Mouse (Mus musculus): ENCODE results near the gene Actn4. TPM values are rescaled to one million over a fixed set of nuclear protein-coding genes. Genes with fewer than 3 reads are reported as not detected.

Gene Actn4
- polyA plus RNA-seq, 1 experiment from 2014 or later: 109 TPM

GRCm38 (mm10) chr7:28865481-28866300 is 96.4 kb downstream of the Actn4 start:
- Histone ChIP-seq H3K9me3 (ENCODE audit: control insufficient read depth, low read length) (no peaks in the 10 kb centered on the region), H3K4me1 (ENCODE audit: control insufficient read depth, insufficient read depth, low read length) (no peaks in the 10 kb centered on the region), H3K27ac (ENCODE audit: low read depth, low read length) (no peak overlapping the region), H3K27me3 (ENCODE audit: control insufficient read depth, insufficient read depth, low read length) (no peaks in the 10 kb centered on the region), H3K4me3 (ENCODE audit: low read depth, low read length) (peak overlapping the region; percentile 17), H3K9ac (replicated peaks; ENCODE audit: low read depth, low read length) (0 out of 2 replicates have a peak overlapping the region, but pooled peaks have one; percentile 28), H3K4me2 (ENCODE audit: low read depth, low read length) (peak overlapping the region; percentile 51), H3K36me3 (ENCODE audit: control insufficient read depth, insufficient read depth, low read length) (no peaks in the 10 kb centered on the region)
- 46% methylated on average over 33 of the region's 33 CpGs for WGBS
- peak; percentile 82 for ATAC-seq (ENCODE audit: low read depth)

GRCm38 (mm10) chr7:28864288-28864750 is 97.8 kb downstream of the Actn4 start:
- 50% methylated on average over 9 of the region's 9 CpGs for WGBS
- H3K27ac ChIP-seq (ENCODE audit: low read depth, low read length): no peak overlapping the region
- no peak overlapping the region; the same call in 1 of the 2 replicates for H3K4me2 ChIP-seq (ENCODE audit: low read depth, low read length)
- H3K27me3 ChIP-seq (ENCODE audit: control insufficient read depth, insufficient read depth, low read length): no peaks in the 10 kb centered on the region
- H3K4me3 ChIP-seq (ENCODE audit: low read depth, low read length): no peak overlapping the region
- no peaks in the 10 kb centered on the region for H3K9me3 ChIP-seq (ENCODE audit: control insufficient read depth, low read length)
- no peaks in the 10 kb centered on the region for H3K36me3 ChIP-seq (ENCODE audit: control insufficient read depth, insufficient read depth, low read length)
- H3K9ac ChIP-seq (replicated peaks; ENCODE audit: low read depth, low read length): no peak overlapping the region
- ATAC-seq (ENCODE audit: low read depth): 0 out of 2 replicates have a peak, but pooled peaks have one; percentile 38
- H3K4me1 ChIP-seq (ENCODE audit: control insufficient read depth, insufficient read depth, low read length): no peaks in the 10 kb centered on the region

DNA sequence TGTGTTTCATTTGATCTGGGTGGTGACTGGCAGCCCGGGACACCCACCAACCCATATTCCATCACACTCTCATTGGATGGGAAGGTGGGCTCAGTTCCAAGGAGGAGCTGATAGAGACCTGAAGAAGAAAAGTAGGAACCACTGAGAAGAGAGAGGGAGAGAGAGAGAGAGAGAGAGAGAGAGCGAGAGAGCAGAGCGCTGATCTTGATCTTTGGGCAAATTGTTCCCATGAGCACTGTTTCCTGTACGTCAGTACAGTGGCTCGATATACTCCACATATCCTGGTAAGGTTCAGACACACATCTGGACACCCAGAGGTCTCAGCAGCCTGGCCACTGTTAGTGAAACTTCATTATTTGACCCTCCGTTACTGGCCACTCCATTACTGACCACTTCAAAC is 98.6 kb downstream of the Actn4 start, which contains the start of gene Lgals7:
TSS of gene Lgals7 (plus strand) at position 314 of the 400 bp plus-strand sequence.
- H3K4me1 ChIP-seq (ENCODE audit: control insufficient read depth, insufficient read depth, low read length): no peaks in the 10 kb centered on the region
- no peak within 1 kb of the TSS; the same call in 1 of the 2 replicates for H3K4me2 ChIP-seq (ENCODE audit: low read depth, low read length)
- H3K27me3 ChIP-seq (ENCODE audit: control insufficient read depth, insufficient read depth, low read length): no peaks in the 10 kb centered on the region
- no peak within 1 kb of the TSS for H3K4me3 ChIP-seq (ENCODE audit: low read depth, low read length)
- no peaks in the 10 kb centered on the region for H3K36me3 ChIP-seq (ENCODE audit: control insufficient read depth, insufficient read depth, low read length)
- no peaks in the 10 kb centered on the region for H3K9me3 ChIP-seq (ENCODE audit: control insufficient read depth, low read length)
- ATAC-seq (ENCODE audit: low read depth): no peak
- WGBS: 75% methylated on average over 6 of the region's 6 CpGs
- no peak within 1 kb of the TSS for H3K9ac ChIP-seq (replicated peaks; ENCODE audit: low read depth, low read length)
- H3K27ac ChIP-seq (ENCODE audit: low read depth, low read length): no peak within 1 kb of the TSS

- no peaks in the 10 kb centered on the region for H3K36me3 ChIP-seq (ENCODE audit: control insufficient read depth, insufficient read depth, low read length)
- H3K4me1 ChIP-seq (ENCODE audit: control insufficient read depth, insufficient read depth, low read length): no peaks in the 10 kb centered on the region
- ATAC-seq (ENCODE audit: low read depth): no peak
- H3K9me3 ChIP-seq (ENCODE audit: control insufficient read depth, low read length): no peaks in the 10 kb centered on the region
- H3K9ac ChIP-seq (replicated peaks; ENCODE audit: low read depth, low read length): no peak overlapping the region
- 84% methylated on average over 15 of the region's 15 CpGs for WGBS
- H3K27ac ChIP-seq (ENCODE audit: low read depth, low read length): no peak overlapping the region
- H3K27me3 ChIP-seq (ENCODE audit: control insufficient read depth, insufficient read depth, low read length): no peaks in the 10 kb centered on the region
- H3K4me2 ChIP-seq (ENCODE audit: low read depth, low read length): no peak overlapping the region
- H3K4me3 ChIP-seq (ENCODE audit: low read depth, low read length): no peak overlapping the region
Observed at GRCm38 (mm10) chr7:28862817-28863499, 99.2 kb downstream of the Actn4 start.

DNA sequence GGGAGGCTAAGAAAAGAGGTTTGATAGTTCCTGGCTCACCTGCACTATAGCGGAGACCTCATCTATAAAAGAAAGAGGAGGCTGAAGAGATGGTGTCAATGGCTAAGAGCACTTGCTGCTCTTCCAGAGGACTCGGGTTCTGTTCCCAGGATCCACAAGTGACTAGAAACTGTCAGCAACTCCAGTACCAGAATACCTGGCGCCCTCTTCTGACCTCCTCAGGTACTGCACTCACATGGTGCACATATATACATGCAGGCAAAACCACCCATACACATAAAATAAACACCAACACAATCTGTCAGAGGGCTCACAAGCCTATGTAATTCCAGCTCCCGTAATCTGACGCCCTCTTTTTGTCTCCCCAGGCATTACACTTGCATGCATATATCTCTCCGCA is 101.2 kb downstream of the Actn4 start:
- WGBS: 89% methylated on average over 6 of the region's 6 CpGs

GRCm38 (mm10) chr7:28859953-28860352 is 102.2 kb downstream of the Actn4 start:
- Histone ChIP-seq H3K4me2 (ENCODE audit: low read depth, low read length) (no peak overlapping the region), H3K36me3 (ENCODE audit: control insufficient read depth, insufficient read depth, low read length) (no peaks in the 10 kb centered on the region), H3K27ac (ENCODE audit: low read depth, low read length) (no peak overlapping the region), H3K27me3 (ENCODE audit: control insufficient read depth, insufficient read depth, low read length) (no peaks in the 10 kb centered on the region), H3K9me3 (ENCODE audit: control insufficient read depth, low read length) (no peaks in the 10 kb centered on the region), H3K4me1 (ENCODE audit: control insufficient read depth, insufficient read depth, low read length) (no peaks in the 10 kb centered on the region), H3K9ac (replicated peaks; ENCODE audit: low read depth, low read length) (no peak overlapping the region), H3K4me3 (ENCODE audit: low read depth, low read length) (no peak overlapping the region)
- 90% methylated on average over 2 of the region's 2 CpGs for WGBS
- no peak for ATAC-seq (ENCODE audit: low read depth)

More for the DNA sequence above, 101.2 kb downstream of the Actn4 start:
- Histone ChIP-seq H3K9me3 (ENCODE audit: control insufficient read depth, low read length) (no peaks in the 10 kb centered on the region), H3K27ac (ENCODE audit: low read depth, low read length) (no peak overlapping the region), H3K4me1 (ENCODE audit: control insufficient read depth, insufficient read depth, low read length) (no peaks in the 10 kb centered on the region), H3K4me2 (ENCODE audit: low read depth, low read length) (no peak overlapping the region), H3K4me3 (ENCODE audit: low read depth, low read length) (no peak overlapping the region), H3K27me3 (ENCODE audit: control insufficient read depth, insufficient read depth, low read length) (no peaks in the 10 kb centered on the region), H3K9ac (replicated peaks; ENCODE audit: low read depth, low read length) (no peak overlapping the region), H3K36me3 (ENCODE audit: control insufficient read depth, insufficient read depth, low read length) (no peaks in the 10 kb centered on the region)
- ATAC-seq (ENCODE audit: low read depth): no peak

DNA sequence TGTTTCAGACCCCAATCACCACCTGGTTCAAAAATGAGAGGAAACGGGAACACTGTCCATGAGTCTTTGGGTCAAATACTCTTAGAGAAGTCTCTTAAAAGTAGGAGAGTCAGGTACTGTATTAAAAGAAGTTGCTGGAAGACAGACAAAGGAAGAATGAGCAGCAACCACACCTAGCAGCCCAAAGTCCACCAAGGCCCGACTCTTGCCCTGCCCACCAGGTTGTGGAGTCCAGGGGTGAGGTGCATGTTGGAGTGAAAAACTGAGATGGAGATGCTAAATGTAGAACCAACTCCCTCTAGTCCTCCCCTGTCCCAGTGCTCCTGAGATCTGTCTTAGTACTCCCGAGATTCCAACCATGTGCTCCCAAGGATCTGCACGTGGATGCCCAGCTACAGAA is 111.5 kb downstream of the Actn4 start:
- no peak for ATAC-seq (ENCODE audit: low read depth)
- WGBS: 90% methylated on average over 4 of the region's 4 CpGs
- Histone ChIP-seq H3K4me2 (ENCODE audit: low read depth, low read length) (no peak overlapping the region), H3K9ac (replicated peaks; ENCODE audit: low read depth, low read length) (no peak overlapping the region), H3K4me1 (ENCODE audit: control insufficient read depth, insufficient read depth, low read length) (no peaks in the 10 kb centered on the region), H3K36me3 (ENCODE audit: control insufficient read depth, insufficient read depth, low read length) (no peaks in the 10 kb centered on the region), H3K27me3 (ENCODE audit: control insufficient read depth, insufficient read depth, low read length) (no peaks in the 10 kb centered on the region), H3K9me3 (ENCODE audit: control insufficient read depth, low read length) (no peaks in the 10 kb centered on the region), H3K4me3 (ENCODE audit: low read depth, low read length) (no peak overlapping the region), H3K27ac (ENCODE audit: low read depth, low read length) (no peak overlapping the region)

GRCm38 (mm10) chr7:28849700-28850236 is 112.4 kb downstream of the Actn4 start:
- Histone ChIP-seq H3K27me3 (ENCODE audit: control insufficient read depth, insufficient read depth, low read length) (no peaks in the 10 kb centered on the region), H3K4me2 (ENCODE audit: low read depth, low read length) (no peak overlapping the region), H3K4me1 (ENCODE audit: control insufficient read depth, insufficient read depth, low read length) (no peaks in the 10 kb centered on the region), H3K9ac (replicated peaks; ENCODE audit: low read depth, low read length) (no peak overlapping the region), H3K9me3 (ENCODE audit: control insufficient read depth, low read length) (no peaks in the 10 kb centered on the region), H3K27ac (ENCODE audit: low read depth, low read length) (no peak overlapping the region), H3K36me3 (ENCODE audit: control insufficient read depth, insufficient read depth, low read length) (no peaks in the 10 kb centered on the region), H3K4me3 (ENCODE audit: low read depth, low read length) (no peak overlapping the region)
- no peak for ATAC-seq (ENCODE audit: low read depth)
- 60% methylated on average over 1 of the region's 1 CpGs for WGBS

DNA sequence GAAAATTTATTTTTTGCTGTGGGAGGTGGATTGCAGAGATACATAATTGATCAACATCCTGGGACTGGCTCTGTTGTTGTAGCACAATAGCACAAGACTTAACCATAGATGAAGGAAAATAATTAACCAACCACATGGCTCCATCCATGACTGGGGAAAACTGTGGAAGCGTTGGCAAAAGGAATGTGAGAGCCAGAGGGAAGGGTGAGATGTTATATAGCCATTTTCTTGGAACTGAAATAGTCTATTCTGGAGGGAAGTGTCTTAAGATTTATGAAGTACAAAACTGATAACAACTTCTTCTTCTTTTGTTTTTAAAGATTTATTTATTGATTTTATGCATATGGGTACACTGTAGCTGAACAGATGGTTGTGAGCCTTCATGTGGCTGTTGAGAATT is 114.9 kb downstream of the Actn4 start:
- Histone ChIP-seq H3K4me2 (ENCODE audit: low read depth, low read length) (no peak overlapping the region), H3K9me3 (ENCODE audit: control insufficient read depth, low read length) (no peaks in the 10 kb centered on the region), H3K36me3 (ENCODE audit: control insufficient read depth, insufficient read depth, low read length) (no peaks in the 10 kb centered on the region), H3K4me3 (ENCODE audit: low read depth, low read length) (no peak overlapping the region), H3K27me3 (ENCODE audit: control insufficient read depth, insufficient read depth, low read length) (no peaks in the 10 kb centered on the region), H3K4me1 (ENCODE audit: control insufficient read depth, insufficient read depth, low read length) (no peaks in the 10 kb centered on the region), H3K9ac (replicated peaks; ENCODE audit: low read depth, low read length) (no peak overlapping the region), H3K27ac (ENCODE audit: low read depth, low read length) (no peak overlapping the region)
- WGBS: 79% methylated on average over 1 of the region's 1 CpGs
- no peak for ATAC-seq (ENCODE audit: low read depth)
